Mouse (Mus musculus): ENCODE results near the gene Prkar2b. TPM values are rescaled to one million over a fixed set of nuclear protein-coding genes. Genes with fewer than 3 reads are reported as not detected.

Gene Prkar2b
- polyA plus RNA-seq, 1 experiment from 2014 or later = 75.5 TPM

- H3K9ac ChIP-seq (ENCODE audit: low read depth, low read length) = no peak overlapping the region
- no peaks in the 10 kb centered on the region for H3K27me3 ChIP-seq (ENCODE audit: control insufficient read depth, insufficient read depth, low read length)
- DNase-seq (ENCODE audit: low spot score) (no peak), ATAC-seq (ENCODE audit: low FRiP score) (no peak)
- H3K9me3 ChIP-seq (ENCODE audit: control insufficient read depth, low read length) = no peaks in the 10 kb centered on the region
- no peak overlapping the region for H3K27ac ChIP-seq (ENCODE audit: low read depth, low read length)
- H3K4me3 ChIP-seq (ENCODE audit: low read depth, low read length) = no peak overlapping the region
- H3K4me2 ChIP-seq (replicated peaks; ENCODE audit: low read depth, low read length) = no peak overlapping the region
- H3K4me1 ChIP-seq (replicated peaks; ENCODE audit: control insufficient read depth, insufficient read depth, low read length) = no peaks in the 10 kb centered on the region
- 70% methylated on average over 1 of the region's 1 CpGs for WGBS
- H3K36me3 ChIP-seq (ENCODE audit: control insufficient read depth, insufficient read depth, low read length) = no peaks in the 10 kb centered on the region
Measured at GRCm38 (mm10) chr12:32095164-32095563, 34.1 kb upstream of the Prkar2b start.

DNA sequence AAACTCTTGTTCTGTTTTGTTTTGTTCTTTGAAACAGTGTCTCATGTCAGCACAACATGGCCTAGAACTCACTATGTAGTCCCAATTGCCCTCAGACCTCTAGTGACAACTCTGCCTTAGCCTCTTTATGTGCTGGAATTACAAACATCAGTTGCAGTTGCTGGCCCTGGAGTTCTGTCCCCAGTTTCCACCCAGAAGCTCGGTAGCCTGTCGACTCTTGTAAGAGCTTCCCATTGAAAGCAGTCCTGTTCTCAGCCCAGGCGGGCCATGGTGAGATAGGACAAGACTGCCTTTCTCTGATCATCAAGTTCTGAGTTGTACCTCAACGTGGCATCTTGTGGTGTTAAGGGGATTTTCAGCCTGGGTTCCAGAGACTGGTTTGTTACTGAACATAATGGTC lies 31.4 kb upstream of the Prkar2b start:
- H3K4me2 ChIP-seq (replicated peaks; ENCODE audit: low read depth, low read length) = no peak overlapping the region
- H3K36me3 ChIP-seq (ENCODE audit: control insufficient read depth, insufficient read depth, low read length) = no peaks in the 10 kb centered on the region
- no peak overlapping the region for H3K9ac ChIP-seq (ENCODE audit: low read depth, low read length)
- no peak for ATAC-seq (ENCODE audit: low FRiP score)
- no peaks in the 10 kb centered on the region for H3K9me3 ChIP-seq (ENCODE audit: control insufficient read depth, low read length)
- no peaks in the 10 kb centered on the region for H3K4me1 ChIP-seq (replicated peaks; ENCODE audit: control insufficient read depth, insufficient read depth, low read length)
- WGBS = 90% methylated on average over 4 of the region's 4 CpGs
- H3K27me3 ChIP-seq (ENCODE audit: control insufficient read depth, insufficient read depth, low read length) = no peaks in the 10 kb centered on the region
- H3K4me3 ChIP-seq (ENCODE audit: low read depth, low read length) = no peak overlapping the region
- DNase-seq (ENCODE audit: low spot score) = no peak
- no peak overlapping the region for H3K27ac ChIP-seq (ENCODE audit: low read depth, low read length)

- Histone ChIP-seq H3K27me3 (ENCODE audit: control insufficient read depth, insufficient read depth, low read length) (no peaks in the 10 kb centered on the region), H3K36me3 (ENCODE audit: control insufficient read depth, insufficient read depth, low read length) (no peaks in the 10 kb centered on the region), H3K4me3 (ENCODE audit: low read depth, low read length) (no peak overlapping the region), H3K9ac (ENCODE audit: low read depth, low read length) (no peak overlapping the region), H3K4me2 (replicated peaks; ENCODE audit: low read depth, low read length) (no peak overlapping the region), H3K4me1 (replicated peaks; ENCODE audit: control insufficient read depth, insufficient read depth, low read length) (no peaks in the 10 kb centered on the region), H3K27ac (ENCODE audit: low read depth, low read length) (no peak overlapping the region), H3K9me3 (ENCODE audit: control insufficient read depth, low read length) (no peaks in the 10 kb centered on the region)
- DNase-seq (ENCODE audit: low spot score) (no peak), ATAC-seq (ENCODE audit: low FRiP score) (no peak)
- 83% methylated on average over 3 of the region's 3 CpGs for WGBS
Measured at GRCm38 (mm10) chr12:32088566-32088965, 27.5 kb upstream of the Prkar2b start.

GRCm38 (mm10) chr12:32087339-32087738 lies 26.2 kb upstream of the Prkar2b start:
- no peaks in the 10 kb centered on the region for H3K4me1 ChIP-seq (replicated peaks; ENCODE audit: control insufficient read depth, insufficient read depth, low read length)
- H3K9me3 ChIP-seq (ENCODE audit: control insufficient read depth, low read length) = no peaks in the 10 kb centered on the region
- H3K27ac ChIP-seq (ENCODE audit: low read depth, low read length) = no peak overlapping the region
- no peak overlapping the region for H3K4me2 ChIP-seq (replicated peaks; ENCODE audit: low read depth, low read length)
- H3K36me3 ChIP-seq (ENCODE audit: control insufficient read depth, insufficient read depth, low read length) = no peaks in the 10 kb centered on the region
- ATAC-seq (ENCODE audit: low FRiP score) = no peak
- no peaks in the 10 kb centered on the region for H3K27me3 ChIP-seq (ENCODE audit: control insufficient read depth, insufficient read depth, low read length)
- DNase-seq (ENCODE audit: low spot score) = no peak
- H3K4me3 ChIP-seq (ENCODE audit: low read depth, low read length) = no peak overlapping the region
- WGBS = 88% methylated on average over 8 of the region's 8 CpGs
- H3K9ac ChIP-seq (ENCODE audit: low read depth, low read length) = no peak overlapping the region

DNA sequence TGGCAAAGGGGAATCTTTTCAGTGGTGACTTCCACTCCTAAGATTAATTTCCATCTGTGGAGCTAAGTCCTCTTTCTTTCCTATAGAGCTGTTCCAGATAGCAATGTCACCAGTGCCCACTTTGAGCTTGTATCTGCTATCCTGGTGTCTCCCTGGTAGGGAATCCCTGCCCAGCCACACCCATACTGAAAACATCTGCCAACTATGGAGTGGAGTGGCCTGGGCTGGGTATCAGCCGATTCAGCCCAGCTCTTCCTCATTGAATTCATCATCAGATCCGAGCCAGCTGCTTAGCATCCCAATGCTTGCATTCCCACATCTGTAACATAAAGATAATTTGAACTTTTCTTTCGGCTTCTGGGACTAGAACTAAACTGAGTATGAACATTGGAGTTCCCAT lies 25.8 kb upstream of the Prkar2b start:
- 85% methylated on average over 3 of the region's 3 CpGs for WGBS
- Histone ChIP-seq H3K36me3 (ENCODE audit: control insufficient read depth, insufficient read depth, low read length) (no peaks in the 10 kb centered on the region), H3K4me3 (ENCODE audit: low read depth, low read length) (no peak overlapping the region), H3K4me1 (replicated peaks; ENCODE audit: control insufficient read depth, insufficient read depth, low read length) (no peaks in the 10 kb centered on the region), H3K9me3 (ENCODE audit: control insufficient read depth, low read length) (no peaks in the 10 kb centered on the region), H3K4me2 (replicated peaks; ENCODE audit: low read depth, low read length) (no peak overlapping the region), H3K27ac (ENCODE audit: low read depth, low read length) (no peak overlapping the region), H3K27me3 (ENCODE audit: control insufficient read depth, insufficient read depth, low read length) (no peaks in the 10 kb centered on the region), H3K9ac (ENCODE audit: low read depth, low read length) (no peak overlapping the region)
- DNase-seq (ENCODE audit: low spot score) (no peak), ATAC-seq (ENCODE audit: low FRiP score) (no peak)

- Histone ChIP-seq H3K4me2 (replicated peaks; ENCODE audit: low read depth, low read length) (no peak overlapping the region), H3K9ac (ENCODE audit: low read depth, low read length) (no peak overlapping the region), H3K27ac (ENCODE audit: low read depth, low read length) (no peak overlapping the region), H3K4me1 (replicated peaks; ENCODE audit: control insufficient read depth, insufficient read depth, low read length) (no peaks in the 10 kb centered on the region), H3K36me3 (ENCODE audit: control insufficient read depth, insufficient read depth, low read length) (no peaks in the 10 kb centered on the region), H3K27me3 (ENCODE audit: control insufficient read depth, insufficient read depth, low read length) (no peaks in the 10 kb centered on the region), H3K4me3 (ENCODE audit: low read depth, low read length) (no peak overlapping the region), H3K9me3 (ENCODE audit: control insufficient read depth, low read length) (no peaks in the 10 kb centered on the region)
- DNase-seq (ENCODE audit: low spot score) (no peak), ATAC-seq (ENCODE audit: low FRiP score) (no peak)
- 81% methylated on average over 3 of the region's 3 CpGs for WGBS
Measured at GRCm38 (mm10) chr12:32085856-32086255, 24.8 kb upstream of the Prkar2b start.

- Histone ChIP-seq H3K4me1 (replicated peaks; ENCODE audit: control insufficient read depth, insufficient read depth, low read length) (no peaks in the 10 kb centered on the region), H3K4me2 (replicated peaks; ENCODE audit: low read depth, low read length) (no peak overlapping the region), H3K36me3 (ENCODE audit: control insufficient read depth, insufficient read depth, low read length) (no peaks in the 10 kb centered on the region), H3K4me3 (ENCODE audit: low read depth, low read length) (no peak overlapping the region), H3K9ac (ENCODE audit: low read depth, low read length) (no peak overlapping the region), H3K27me3 (ENCODE audit: control insufficient read depth, insufficient read depth, low read length) (no peaks in the 10 kb centered on the region), H3K27ac (ENCODE audit: low read depth, low read length) (no peak overlapping the region), H3K9me3 (ENCODE audit: control insufficient read depth, low read length) (no peaks in the 10 kb centered on the region)
- ATAC-seq (ENCODE audit: low FRiP score) = no peak
- DNase-seq (ENCODE audit: low spot score) = no peak
Measured at GRCm38 (mm10) chr12:32085189-32085588, 24.1 kb upstream of the Prkar2b start.

GRCm38 (mm10) chr12:32084601-32085000 lies 23.5 kb upstream of the Prkar2b start:
- Histone ChIP-seq H3K4me2 (replicated peaks; ENCODE audit: low read depth, low read length) (no peak overlapping the region), H3K9ac (ENCODE audit: low read depth, low read length) (no peak overlapping the region), H3K27me3 (ENCODE audit: control insufficient read depth, insufficient read depth, low read length) (no peaks in the 10 kb centered on the region), H3K4me1 (replicated peaks; ENCODE audit: control insufficient read depth, insufficient read depth, low read length) (no peaks in the 10 kb centered on the region), H3K4me3 (ENCODE audit: low read depth, low read length) (no peak overlapping the region), H3K9me3 (ENCODE audit: control insufficient read depth, low read length) (no peaks in the 10 kb centered on the region), H3K27ac (ENCODE audit: low read depth, low read length) (no peak overlapping the region), H3K36me3 (ENCODE audit: control insufficient read depth, insufficient read depth, low read length) (no peaks in the 10 kb centered on the region)
- WGBS = 74% methylated on average over 5 of the region's 5 CpGs
- ATAC-seq (ENCODE audit: low FRiP score) = no peak
- no peak for DNase-seq (ENCODE audit: low spot score)

GRCm38 (mm10) chr12:32080692-32081091 lies 19.6 kb upstream of the Prkar2b start:
- Histone ChIP-seq H3K4me3 (ENCODE audit: low read depth, low read length) (no peak overlapping the region), H3K4me1 (replicated peaks; ENCODE audit: control insufficient read depth, insufficient read depth, low read length) (no peaks in the 10 kb centered on the region), H3K27ac (ENCODE audit: low read depth, low read length) (no peak overlapping the region), H3K4me2 (replicated peaks; ENCODE audit: low read depth, low read length) (no peak overlapping the region), H3K36me3 (ENCODE audit: control insufficient read depth, insufficient read depth, low read length) (no peaks in the 10 kb centered on the region), H3K9ac (ENCODE audit: low read depth, low read length) (no peak overlapping the region), H3K27me3 (ENCODE audit: control insufficient read depth, insufficient read depth, low read length) (no peaks in the 10 kb centered on the region), H3K9me3 (ENCODE audit: control insufficient read depth, low read length) (no peaks in the 10 kb centered on the region)
- DNase-seq (ENCODE audit: low spot score) = no peak
- no peak for ATAC-seq (ENCODE audit: low FRiP score)
- WGBS = 81% methylated on average over 9 of the region's 9 CpGs

All from hindbrain, embryonic 11.5 days (tissue).